Mouse (Mus musculus): ENCODE measurements around the gene Cntfr.

Gene Cntfr

GRCm38 (mm10) chr4:41641199-41641822, 55.6 kb downstream of the Cntfr start:
- no peak for DNase-seq

DNA sequence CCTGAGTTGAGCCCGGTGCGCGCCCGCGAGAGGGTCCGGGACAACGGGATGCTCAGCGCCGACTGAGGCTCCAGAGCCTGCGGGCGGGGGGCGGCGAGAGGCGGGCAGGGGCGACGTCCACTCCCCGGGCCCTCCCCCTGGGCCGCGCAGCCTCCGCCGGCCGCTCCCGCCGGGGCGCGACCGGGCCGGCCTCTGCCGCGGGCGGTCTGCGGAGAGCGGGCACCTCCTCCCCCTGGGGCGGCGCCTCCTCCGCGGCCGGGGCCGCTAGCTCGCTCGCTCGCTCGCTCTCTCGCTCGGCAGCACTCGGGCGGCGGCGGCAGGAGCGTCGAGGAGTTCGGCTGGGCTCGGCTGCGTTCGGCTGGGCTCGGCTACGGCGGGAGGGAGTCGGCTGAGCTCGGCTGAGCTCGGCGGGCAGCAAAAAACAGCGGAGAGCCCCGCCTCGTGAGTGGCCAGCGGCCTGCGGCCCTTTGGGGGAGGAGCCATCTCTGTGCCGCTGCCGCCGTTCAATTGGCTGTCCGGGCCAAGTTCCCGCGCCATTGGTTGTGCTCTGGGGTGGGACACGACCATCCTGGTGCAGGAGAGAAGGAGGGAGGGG, 56.9 kb downstream of the Cntfr start, which contains the start of gene Enho:
Gene Enho (minus strand): TSS at position 412 of the 595 bp plus-strand sequence.
- peak; percentile 96 to 98 for DNase-seq

DNA sequence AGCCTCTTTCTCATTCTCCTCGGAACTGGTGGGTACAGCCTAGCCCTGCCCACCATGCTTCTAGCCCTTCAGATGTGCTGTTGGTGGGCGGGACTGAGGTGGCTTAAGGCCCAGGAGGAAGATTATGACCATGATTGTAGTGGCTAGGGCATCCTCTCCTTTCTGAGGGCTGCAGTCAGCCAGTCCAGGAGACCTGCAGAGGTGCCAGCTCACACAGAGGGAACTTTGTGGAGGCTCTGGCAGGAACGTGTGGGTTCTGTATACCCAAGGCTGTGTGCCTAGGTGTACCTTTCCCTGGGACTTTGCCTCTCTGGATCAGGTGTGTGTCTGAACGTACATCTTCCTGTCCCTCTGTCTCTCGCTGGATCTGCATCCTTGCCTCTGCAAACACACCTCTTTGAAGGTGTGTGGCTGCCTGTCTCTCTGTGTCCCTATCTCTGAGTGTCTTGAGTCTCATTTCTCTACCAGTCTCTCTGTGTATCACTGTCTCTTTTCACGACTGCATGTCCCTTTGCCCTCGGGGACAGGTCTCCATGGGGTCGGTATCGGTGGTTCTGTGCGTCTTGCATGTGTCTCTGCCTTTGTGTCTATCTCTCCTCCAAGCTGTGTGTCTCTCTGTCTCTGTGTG, 57.6 kb downstream of the Cntfr start:
- DNase-seq: peak in 1 of 2 experiments; percentile 15

DNA sequence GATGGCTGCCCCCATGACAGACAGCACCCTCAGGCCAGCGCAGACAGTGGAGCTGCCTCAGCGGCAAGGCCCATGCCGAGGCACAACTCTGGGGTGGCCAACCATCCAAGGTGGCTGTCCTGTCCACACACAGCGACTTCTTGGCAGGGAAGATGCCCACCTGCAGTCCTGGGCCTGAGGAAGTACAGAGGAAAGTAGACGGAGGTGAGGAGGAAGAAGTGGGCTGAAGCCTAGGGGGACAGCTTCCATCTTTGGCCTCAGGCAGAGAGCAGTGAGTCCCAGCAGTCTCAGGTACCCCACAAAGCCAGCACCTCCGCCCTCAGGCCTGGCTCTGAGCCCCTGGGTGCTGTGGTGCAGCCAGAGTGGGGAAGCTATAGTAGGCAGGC, 58.1 kb downstream of the Cntfr start:
- DNase-seq: peak in 1 of 2 experiments; percentile 20

- DNase-seq: no peak
Measured at GRCm38 (mm10) chr4:41638186-41638731, 58.6 kb downstream of the Cntfr start.

DNA sequence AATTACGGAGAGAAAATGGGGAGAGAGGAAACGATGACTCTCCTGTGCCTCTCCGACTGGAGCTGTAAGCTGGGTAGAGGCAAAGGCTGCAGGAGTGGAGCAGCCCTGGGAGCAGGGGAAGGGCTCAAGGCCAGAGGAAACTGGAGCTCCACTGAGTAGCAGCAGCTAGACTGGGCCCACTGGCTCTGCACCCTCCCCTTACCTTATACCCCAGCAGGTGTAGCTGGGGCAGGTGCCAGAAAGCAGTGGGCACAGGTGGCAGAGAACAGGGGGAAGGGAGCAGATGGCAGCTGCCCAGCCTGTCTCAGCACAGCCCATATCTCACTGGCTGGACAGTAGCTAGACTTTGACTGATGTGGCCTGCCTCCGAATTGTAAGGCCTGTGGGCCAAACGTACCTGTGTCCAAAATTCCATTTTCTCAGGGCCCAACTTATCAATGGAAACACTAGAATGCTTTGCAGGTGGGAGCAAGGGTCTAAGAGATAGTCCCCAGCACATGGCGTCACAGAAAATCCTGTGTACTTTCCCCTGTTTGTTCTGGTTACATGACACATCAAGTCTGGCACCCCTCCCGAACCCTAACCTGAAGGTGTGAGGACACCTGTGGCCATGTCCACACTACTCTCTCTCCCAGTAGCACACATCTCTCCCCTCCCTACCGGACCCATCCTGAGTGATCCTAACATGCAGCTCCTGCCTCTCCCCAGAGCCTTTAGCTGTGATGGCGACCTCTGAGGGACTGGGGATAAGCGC, 59.8 kb downstream of the Cntfr start:
- no peak for DNase-seq

- peak in 1 of 2 experiments; percentile 19 for DNase-seq
Measured at GRCm38 (mm10) chr4:41636366-41636765, 60.5 kb downstream of the Cntfr start.

DNA sequence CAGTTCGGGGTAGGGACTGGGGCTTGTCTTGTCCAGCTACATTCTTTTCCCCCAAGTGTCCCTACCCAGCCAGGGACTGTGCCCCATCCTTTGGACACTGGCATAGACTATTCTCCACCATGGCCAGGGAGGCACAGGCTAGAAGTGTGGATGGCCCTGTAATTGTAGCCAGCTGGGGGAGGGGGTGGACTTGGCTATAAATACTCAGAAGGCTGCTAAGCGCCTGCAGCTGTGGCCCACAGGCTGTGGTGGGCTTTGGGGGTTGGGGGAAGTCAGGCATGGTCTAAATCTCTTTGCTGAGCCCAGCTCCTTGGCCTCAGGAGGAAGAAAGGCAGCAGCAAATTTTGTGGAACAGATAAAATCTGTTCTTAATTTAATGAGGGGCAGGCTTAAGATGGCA, 61.0 kb downstream of the Cntfr start:
- DNase-seq: no peak

GRCm38 (mm10) chr4:41635224-41635623, 61.7 kb downstream of the Cntfr start:
- DNase-seq: peak in 1 of 2 experiments; percentile 16

DNA sequence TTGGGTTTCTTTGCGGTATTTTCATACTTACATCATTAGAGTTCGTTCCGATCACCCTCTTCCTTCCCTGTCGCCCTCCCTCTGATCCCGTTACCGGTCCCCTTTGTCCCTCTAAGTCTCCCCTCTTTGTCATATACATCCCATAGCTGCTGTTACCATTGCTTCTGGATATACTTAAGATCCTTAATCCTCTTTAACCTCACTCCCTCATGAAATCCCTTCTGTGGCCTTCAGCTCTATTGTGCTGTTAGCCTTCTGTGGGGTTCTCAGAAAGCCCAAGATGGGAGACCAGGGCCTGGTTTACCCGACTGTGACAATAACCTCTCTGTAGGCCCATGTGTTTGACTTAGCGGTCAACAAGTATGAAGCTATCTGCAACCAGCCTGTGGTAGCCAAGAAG, 62.3 kb downstream of the Cntfr start:
- no peak for DNase-seq

DNA sequence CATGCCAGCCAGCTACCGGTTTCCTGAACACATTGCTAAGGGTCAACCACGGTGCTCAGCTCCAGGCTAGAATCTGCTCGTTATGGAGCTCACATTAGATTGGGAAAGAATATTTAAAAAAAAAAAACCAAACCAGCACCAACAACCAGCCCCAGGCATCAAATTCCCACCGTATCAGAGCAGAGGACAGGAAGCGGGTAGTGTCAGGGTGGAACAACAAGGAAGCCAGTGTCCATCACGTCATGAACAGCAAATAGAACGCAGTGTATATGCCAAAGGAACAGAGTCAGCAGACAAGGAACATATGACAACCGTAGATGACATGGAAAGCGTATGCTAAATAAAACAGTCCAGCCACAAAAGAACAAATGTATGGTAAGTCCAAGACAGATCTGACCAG, 63.9 kb downstream of the Cntfr start:
- DNase-seq: peak; percentile 33

- DNase-seq: peak; percentile 61 to 71
Measured at GRCm38 (mm10) chr4:41631390-41631789, 65.5 kb downstream of the Cntfr start.

DNA sequence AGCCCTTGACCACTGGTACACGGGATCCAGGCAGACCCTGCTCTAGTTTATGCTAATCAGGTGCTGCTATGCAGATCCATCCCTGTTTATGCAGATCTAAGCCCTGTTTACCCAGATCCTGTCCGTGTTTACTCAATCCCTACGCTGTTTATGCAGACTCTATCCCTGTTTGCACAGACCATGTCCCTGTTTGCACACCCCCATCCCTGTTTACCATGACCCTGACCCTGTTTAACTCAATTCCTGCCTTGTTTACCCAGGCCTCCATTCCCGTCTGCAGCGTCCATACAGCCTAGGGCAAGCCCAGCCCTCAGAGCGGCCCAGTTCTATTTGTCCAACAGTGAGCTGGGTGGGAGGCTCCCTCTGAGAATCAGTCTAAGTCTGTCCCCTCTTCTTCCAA, 66.7 kb downstream of the Cntfr start:
- DNase-seq: peak; percentile 50 to 74

DNA sequence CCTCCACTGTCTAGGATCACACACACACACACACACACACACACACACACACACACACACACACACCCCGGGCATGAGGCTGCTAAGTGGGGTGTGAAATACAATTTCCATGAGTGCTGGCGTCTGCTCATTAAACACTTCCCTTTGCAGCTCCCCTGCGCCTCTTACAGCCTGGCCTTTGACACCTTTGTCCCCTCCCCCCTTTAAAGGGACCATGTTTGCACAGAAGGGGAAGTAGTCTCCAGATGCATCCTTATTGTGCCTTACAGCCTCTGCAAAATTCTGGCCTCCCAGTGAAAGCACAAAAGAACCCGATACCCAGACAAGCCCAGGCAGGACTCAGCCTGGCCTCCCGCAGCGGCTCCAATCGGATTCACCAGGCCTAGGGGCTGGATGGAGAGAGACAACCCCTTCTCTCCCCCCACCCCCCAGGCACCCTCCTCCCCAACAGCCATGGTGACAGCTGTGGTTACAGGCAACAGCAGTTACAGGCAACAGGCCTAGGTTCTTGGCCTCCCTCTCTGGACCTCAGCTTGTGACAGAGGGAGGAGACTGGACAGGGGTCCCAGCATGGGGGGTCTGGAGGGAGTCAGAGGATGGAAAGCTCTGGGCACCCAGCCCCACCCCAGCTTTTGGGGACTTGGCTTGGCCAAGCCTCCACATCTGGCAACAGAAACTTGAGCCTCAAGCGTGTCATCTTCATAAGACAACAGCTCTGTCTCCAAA, 68.5 kb downstream of the Cntfr start:
- DNase-seq: peak; percentile 51 to 81

DNA sequence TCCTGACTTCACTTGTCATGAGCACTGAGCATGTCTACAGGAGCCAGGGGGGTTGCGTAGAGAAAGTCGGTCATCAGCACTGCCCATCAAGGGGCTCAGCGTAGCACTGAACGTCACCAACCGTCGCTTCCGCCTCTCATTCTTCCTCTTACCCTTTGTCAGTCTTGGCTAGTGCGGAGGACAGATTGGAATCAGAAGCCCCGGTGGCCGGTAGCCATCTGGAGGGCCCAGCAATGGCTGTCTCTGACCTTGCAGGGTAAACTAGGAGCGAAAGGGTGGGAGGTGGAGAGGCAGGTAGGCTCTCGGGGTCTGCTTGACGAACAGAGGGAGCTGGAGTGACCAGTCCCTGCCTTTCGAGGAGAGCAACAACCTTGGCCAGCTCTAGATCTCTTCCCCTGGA, 74.8 kb downstream of the Cntfr start:
- DNase-seq: no peak

DNA sequence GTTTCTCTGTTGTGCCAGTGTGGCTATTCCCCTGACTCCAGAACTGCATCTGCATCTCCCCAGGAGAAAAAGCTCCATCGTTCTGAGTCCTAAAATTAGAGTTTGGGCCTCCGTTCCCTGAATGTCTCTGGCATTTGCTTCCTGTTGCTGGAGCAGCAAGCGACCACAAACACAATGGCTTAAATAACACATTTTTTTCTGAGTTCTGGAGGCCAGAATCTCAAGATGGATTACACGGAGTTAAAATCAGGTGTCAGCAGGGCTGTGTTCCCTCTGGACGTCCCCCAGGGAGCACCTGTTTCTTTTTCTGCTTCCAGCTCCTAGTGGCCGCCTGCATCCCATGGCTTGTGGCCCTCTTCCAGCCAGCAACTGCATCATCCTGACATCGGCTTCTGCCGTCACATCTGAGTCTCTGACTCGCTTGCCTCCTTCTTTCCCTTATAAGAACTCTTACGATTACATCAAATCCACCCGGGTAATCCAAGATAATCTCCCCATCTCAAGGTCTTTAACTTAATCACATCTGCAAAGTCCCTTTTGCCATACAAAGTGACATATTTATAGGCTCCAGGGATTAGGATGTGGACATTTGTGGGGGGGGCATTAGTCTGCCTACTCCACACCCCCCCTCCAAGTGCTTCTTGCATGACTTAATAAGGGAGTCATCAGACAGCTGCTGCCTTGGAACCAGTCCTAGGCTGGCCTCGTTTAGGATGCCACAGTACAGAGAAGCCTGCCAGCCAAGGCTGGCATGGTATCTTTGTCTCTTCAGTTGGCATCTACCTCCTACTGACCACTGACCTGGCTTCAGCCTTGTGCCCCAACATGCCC, 77.8 kb downstream of the Cntfr start:
- no peak for DNase-seq

DNA sequence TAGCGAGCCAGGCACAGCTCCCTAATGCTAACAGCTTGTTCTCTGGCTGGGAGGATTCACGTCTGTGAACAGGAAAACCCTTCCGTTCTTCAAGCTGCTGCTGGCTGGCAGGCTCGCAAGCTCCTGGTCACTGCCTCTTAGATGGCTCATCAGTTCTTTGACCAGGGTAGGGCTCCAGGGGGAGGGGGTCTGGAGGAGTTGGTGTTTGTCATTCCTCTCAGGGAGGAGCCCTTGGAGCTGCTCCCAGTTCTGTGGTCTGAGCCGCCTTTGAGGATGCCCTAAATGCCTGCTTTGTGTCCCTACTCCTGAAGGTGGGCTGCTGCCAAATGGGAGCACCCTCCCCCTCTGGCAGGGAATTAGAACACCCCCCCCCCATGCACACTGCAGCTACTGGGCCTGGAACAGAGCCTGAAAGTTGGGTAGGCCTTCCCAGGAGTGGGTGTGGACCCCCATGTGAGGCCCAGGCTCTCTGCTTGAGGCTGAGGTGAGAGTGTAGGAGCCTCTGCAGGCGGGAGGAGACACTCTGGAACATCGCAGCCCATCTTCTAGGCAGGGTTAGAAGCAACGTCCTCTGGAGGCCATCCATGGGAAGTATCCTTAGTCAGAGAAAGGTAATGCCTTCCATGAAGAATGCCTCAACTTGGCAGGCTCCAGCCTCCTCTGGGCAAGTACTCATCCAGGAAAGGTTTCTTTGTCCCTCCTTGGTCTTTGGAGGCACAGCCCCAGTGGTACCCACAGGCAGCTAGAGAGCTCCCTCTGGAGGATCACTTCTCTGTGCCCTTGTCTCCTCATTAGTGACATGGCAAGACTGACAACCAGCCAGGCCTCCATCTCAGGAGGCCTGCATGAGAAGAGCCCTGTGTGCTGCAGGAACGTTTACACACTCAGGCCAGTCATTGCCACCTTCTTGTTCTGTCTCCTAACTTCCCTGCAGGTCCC, 81.0 kb downstream of the Cntfr start:
- DNase-seq: peak in 1 of 2 experiments; percentile 57

- DNase-seq: peak; percentile 70 to 86
Measured at GRCm38 (mm10) chr4:41614156-41614555, 82.7 kb downstream of the Cntfr start.

- DNase-seq: no peak
Measured at GRCm38 (mm10) chr4:41612166-41612565, 84.7 kb downstream of the Cntfr start.

- peak in 1 of 2 experiments; percentile 36 for DNase-seq
Measured at GRCm38 (mm10) chr4:41610594-41610980, 86.3 kb downstream of the Cntfr start.
